Mouse (Mus musculus) T-helper 2 cell (primary cell): ENCODE measurements around the gene C130032M10Rik.

Source experiments
- in situ Hi-C: fragments of 300-600 bp; cut with MboI, MseI; formaldehyde crosslinking; loops from one replicate; pipeline ENCODE4 v1.15.1; 2025; ENCODE audit warnings: high pct_unique_total_duplicates

Gene C130032M10Rik

DNA sequence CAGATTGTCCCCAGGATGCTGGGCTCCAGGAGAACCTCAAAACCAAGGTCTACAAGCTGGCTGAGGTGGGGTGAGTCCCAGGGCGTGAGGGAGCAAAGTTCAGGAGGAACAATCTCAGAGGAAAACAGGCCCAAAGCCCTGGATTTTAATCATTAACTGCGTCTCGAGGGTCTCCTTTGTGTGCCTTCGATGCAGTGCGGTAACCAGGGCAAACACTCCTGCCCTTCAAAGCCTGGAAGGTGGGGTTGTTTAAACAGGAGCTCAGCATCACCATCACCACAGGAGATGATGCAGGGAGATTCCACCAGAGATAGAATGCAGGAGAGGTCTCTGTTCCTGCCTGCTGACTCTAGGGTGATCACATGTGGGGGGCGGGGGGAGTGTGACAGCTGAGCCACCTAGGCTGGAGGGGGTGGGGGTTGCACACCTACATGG lies 32.2 kb downstream of the C130032M10Rik start:
- in situ Hi-C loops: no loop called here

DNA sequence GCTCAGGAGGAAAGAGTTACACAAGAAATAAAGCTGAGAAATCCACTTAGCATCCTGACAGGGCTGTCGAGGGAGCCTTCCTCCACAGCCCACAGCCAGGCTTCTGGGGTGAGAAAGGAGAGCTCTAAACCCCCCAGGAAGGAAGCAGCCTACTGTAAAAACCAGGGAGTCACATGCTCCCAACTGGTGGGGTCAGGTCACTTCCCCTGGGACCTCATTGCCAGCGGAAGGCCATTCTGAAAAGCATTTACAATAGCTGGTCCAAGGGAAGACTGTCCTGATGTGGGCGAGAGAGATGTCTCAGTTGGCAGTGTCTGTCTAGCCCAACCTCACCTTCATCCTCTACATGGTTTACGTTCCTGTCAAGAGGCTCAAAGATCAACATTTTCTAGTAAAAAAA lies 33.0 kb downstream of the C130032M10Rik start:
- in situ Hi-C loops: no loop called here

- in situ Hi-C loops: no loop called here
These were observed 33.6 kb downstream of the C130032M10Rik start for GRCm38 (mm10) chr9:114549117-114549516.

DNA sequence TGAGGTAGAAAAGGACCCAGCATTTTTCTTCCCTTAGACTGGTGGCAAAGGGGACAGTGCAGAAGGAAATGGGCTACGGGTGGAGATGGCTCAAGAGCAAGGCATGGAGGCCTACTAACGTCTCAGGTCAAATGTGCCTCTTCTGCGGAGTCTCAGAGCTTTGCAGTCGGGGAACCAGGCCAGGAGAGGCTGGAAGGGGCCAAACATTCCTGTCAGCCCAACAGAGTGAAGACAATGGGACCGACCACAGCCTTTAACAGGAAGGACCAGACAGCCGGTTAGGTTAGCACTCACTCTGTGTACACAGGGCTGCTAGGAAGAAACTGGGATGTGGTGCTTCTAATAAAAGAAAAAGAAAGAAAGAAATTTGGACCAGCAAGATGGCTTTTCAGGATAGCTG lies 34.5 kb downstream of the C130032M10Rik start:
- in situ Hi-C loops: no loop called here

DNA sequence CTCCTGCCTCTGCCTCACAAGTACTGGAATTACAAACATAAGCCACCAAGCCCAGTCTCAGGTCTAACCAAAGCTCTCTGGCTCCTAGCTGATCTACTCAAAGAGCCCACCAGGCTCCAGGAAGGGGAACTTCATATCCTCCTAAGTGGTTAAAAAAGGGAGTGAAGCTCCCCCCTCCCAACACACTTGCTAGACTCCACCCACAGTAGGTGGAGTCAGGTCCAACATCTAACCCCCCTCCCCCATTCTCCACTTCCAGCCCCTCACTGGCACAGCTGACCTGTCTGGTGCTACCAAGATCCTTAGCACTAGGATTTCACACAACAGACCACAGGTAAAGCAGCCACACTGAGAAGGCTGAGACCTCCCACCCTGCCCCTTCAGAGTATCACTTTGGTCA lies 38.3 kb downstream of the C130032M10Rik start:
- in situ Hi-C loops: no loop called here

DNA sequence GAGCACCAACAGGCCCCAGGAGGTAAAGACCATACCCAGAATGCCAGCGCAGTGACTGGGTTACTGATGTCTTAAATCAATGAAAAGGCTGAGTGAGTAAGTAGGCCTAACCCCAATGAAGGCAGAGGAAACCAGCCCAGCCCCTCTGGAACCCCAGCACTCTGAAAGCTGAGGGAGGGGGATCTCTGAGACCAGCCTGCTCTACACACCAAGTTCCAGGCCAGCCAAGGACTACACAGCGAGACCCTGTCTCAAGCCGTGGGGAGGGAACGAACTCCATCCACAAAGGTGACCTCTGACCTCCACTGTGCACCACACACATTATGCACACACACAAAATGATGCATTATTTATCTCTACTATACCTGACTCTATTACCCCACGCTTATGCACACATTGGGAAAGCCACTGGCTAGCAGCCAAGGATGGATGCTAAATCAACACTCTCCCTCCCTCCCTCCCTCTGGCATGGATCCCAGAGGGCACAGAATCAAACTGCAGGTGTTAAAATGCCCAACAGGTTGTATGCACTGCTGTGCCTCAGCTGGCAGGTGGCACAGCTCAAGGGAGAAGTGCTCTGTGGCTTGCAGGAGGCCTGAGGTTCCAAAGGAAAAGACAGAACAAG lies 39.0 kb downstream of the C130032M10Rik start:
- in situ Hi-C loops: no loop called here

DNA sequence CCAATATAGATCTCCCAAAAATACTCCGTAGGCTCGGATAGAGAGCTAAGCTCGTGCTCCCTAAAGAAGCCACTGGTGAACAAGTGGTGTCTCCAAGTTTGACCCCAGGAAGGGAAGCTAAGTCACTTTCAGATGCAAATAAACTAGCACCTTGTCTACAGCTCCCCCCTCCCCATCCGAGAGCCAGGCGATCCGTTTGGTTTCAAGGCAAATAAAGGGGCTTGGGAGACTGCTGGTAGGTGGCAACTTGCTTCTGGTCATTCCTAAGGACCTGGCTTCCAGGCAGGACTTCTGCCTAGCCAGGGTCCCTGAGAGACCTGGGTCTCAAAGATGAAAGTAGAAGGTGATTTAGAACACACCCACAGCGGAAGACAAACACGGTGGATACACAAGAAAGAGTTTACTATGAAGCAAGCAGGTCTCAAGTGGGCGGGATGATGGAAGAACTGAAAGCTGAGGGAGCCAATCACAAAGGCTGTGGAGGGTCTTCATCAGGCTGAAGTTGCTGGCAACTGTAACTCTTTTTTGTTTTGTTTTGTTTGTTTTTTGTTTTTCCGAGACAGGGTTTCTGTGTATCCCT lies 40.9 kb downstream of the C130032M10Rik start:
- in situ Hi-C loops: no loop called here

- in situ Hi-C loops: no loop called here
These were observed 41.6 kb downstream of the C130032M10Rik start for GRCm38 (mm10) chr9:114557086-114557485.

DNA sequence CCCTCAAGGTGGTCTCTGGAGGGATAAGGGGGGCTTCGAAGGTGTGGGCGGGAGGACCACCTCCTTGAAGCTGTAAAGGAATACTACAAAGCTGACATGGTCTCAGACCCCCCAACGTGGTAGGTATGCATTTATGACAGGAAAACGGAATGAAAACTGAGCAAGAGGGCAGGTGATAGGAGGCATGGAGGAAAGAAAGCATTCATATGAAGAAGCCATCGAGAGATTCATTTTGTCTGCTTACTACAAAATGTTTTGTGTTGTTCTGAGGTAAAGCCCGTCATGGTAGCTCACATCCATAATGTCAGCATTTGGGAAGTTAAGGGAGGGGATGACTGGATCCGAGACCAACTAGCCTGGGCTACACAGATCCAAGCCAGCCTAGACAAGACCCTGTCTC lies 44.6 kb downstream of the C130032M10Rik start:
- in situ Hi-C loops: no loop called here

GRCm38 (mm10) chr9:114560771-114561670 lies 45.5 kb downstream of the C130032M10Rik start:
- in situ Hi-C loops: no loop called here

GRCm38 (mm10) chr9:114561671-114561971 lies 46.1 kb downstream of the C130032M10Rik start:
- in situ Hi-C loops: no loop called here

DNA sequence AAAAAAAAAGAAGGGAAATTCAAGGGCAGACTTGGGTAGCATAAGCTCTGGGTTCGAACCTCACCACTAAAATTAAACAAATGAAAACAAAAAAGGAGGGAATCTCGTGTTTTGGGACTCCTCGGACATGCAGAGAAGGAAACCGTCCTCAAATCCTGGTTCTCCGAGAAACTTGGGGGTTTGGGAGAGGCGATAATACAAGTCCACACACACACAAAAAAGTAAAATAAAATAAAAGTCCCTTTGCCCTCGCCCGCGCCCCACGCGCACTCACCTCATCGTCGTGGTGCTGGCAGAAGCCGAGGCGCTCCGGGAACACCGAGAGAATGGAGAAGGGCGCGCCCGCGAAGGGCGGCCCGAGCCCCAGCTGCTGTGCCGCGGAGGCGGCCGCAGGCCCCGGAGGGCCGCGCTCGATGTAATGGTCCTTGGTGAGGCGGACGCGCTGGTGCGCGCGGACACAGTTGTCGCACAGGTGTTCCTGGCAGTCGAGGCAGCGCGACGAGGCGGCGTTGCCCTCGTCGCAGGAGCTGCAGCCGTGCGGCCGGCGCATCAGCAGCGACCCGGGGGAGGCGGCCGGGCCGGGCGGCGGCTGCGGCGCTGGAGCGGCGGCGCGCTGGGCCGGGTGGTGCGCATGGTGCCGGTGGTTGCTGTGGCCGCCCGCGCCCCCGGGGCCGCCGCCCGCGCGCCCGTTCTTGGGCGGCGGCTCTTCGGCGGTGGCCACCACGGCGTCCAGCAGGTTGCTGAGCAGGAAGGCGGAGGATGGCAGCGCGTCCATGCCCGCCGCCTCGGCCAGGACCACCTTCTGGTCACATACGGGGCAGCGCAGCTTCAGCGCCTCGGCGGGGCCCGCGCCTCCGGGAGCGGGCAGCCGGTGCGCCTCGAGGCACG lies 46.8 kb downstream of the C130032M10Rik start:
- in situ Hi-C loops: no loop called here

DNA sequence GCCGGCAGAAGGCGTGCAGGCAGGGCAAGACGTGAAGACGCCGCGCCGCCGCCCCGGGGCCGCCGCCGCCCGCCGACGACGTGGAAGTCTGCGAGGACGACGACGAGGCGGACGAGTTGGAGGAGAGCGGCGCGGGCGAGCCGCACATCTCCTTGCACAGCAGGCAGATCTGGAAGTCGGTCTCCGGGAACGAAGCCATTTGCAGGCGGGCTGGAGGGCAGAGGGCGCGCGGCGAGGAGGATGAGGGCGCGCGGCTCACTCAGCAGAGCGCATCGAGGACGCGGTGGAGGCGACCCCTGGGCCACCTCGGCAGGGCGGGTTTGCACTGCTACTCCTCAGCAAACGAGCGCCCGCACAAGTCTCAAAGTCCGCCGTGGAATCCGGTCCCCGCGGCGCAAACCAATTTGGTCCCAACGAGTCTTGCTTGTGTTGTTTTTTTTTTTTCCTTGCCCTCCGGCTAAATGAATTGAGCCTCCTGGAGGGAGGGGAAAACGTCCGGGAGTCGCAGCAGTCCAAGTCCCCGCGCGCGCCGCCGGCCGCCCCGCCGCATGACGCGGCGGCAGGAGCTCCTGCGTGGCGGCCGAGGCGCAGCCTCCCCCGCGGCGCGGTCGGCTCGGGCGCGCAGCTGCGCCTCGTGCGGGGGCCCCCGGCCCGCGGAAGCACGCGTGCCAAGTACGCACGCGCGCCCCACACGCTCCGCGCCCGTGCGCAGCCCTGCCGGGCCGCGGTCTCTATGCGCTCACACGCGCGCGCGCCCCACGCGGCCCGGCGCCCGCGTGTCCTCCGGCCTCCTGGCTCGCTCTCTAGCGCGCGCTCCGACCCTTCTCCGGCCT lies 47.6 kb downstream of the C130032M10Rik start:
- in situ Hi-C loops: no loop called here

- in situ Hi-C loops: no loop called here
These were observed 48.5 kb downstream of the C130032M10Rik start, which contains the start of gene Trim71 for GRCm38 (mm10) chr9:114563761-114564606. Gene Trim71 (minus strand): TSS chr9:114564369.

GRCm38 (mm10) chr9:114564667-114565066 lies 49.2 kb downstream of the C130032M10Rik start:
- in situ Hi-C loops: no loop called here
